Mouse (Mus musculus) cerebellum, adult 11 months (tissue): Measurements from ENCODE around the gene Fhl3.

ENCODE experiments used
- DNase-seq: peaks from one replicate; pipeline ENCODE4 v3.0.0; 2022

Fhl3 gene

GRCm38 (mm10) chr4:124700248-124700971, at the start of gene Fhl3:
Gene Fhl3 (plus strand): TSS chr4:124700701.
- no peak for DNase-seq

GRCm38 (mm10) chr4:124652886-124653285, 47.6 kb upstream of the Fhl3 start:
- no peak for DNase-seq

GRCm38 (mm10) chr4:124656518-124656853, 44.0 kb upstream of the Fhl3 start, which contains the start of gene Pou3f1:
Gene Pou3f1 (plus strand): TSS chr4:124656807.
- no peak for DNase-seq

GRCm38 (mm10) chr4:124656854-124657650, 43.4 kb upstream of the Fhl3 start:
- peak; percentile 41 for DNase-seq

- peak; percentile 10 for DNase-seq
Measured at GRCm38 (mm10) chr4:124657781-124658180, 42.7 kb upstream of the Fhl3 start.

- DNase-seq, result peak; percentile 12
Measured at GRCm38 (mm10) chr4:124658412-124658851, 42.1 kb upstream of the Fhl3 start.

- DNase-seq, result no peak
Measured at GRCm38 (mm10) chr4:124659251-124660217, 41.0 kb upstream of the Fhl3 start.

GRCm38 (mm10) chr4:124660603-124661002, 39.9 kb upstream of the Fhl3 start:
- DNase-seq, result no peak

- no peak for DNase-seq
Measured at GRCm38 (mm10) chr4:124663034-124663433, 37.5 kb upstream of the Fhl3 start.

- no peak for DNase-seq
Measured at GRCm38 (mm10) chr4:124664185-124664584, 36.3 kb upstream of the Fhl3 start.

- DNase-seq, result no peak
Measured at GRCm38 (mm10) chr4:124664604-124665003, 35.9 kb upstream of the Fhl3 start.

- no peak for DNase-seq
Measured at GRCm38 (mm10) chr4:124667476-124668033, 32.9 kb upstream of the Fhl3 start.

GRCm38 (mm10) chr4:124668078-124668477, 32.4 kb upstream of the Fhl3 start:
- DNase-seq, result no peak

GRCm38 (mm10) chr4:124670232-124670631, 30.3 kb upstream of the Fhl3 start:
- peak; percentile 9 for DNase-seq

GRCm38 (mm10) chr4:124671583-124671982, 28.9 kb upstream of the Fhl3 start:
- no peak for DNase-seq

GRCm38 (mm10) chr4:124672347-124673320, 27.9 kb upstream of the Fhl3 start:
- peak; percentile 54 for DNase-seq

- no peak for DNase-seq
Measured at GRCm38 (mm10) chr4:124674334-124675032, 26.0 kb upstream of the Fhl3 start.

GRCm38 (mm10) chr4:124675037-124675436, 25.5 kb upstream of the Fhl3 start:
- peak; percentile 62 for DNase-seq

- DNase-seq, result no peak
Measured at GRCm38 (mm10) chr4:124675958-124676357, 24.5 kb upstream of the Fhl3 start.

GRCm38 (mm10) chr4:124682270-124682669, 18.2 kb upstream of the Fhl3 start:
- no peak for DNase-seq

- no peak for DNase-seq
Measured at GRCm38 (mm10) chr4:124683474-124683873, 17.0 kb upstream of the Fhl3 start.
